Mouse (Mus musculus): ENCODE measurements at regions not wholly inside any gene's neighbourhood (a gene's known extent, or its start where the extent isn't known, plus 50 kb on each side); places are given as distances from the start of the nearest gene placed in this dataset.

GRCm38 (mm10) chr3:37789711-37790110 is 65.4 kb upstream of the Gm5148 start:
- H3K9me3 ChIP-seq (replicated peaks; ENCODE audit: insufficient read depth, low read length) = no peaks in the 10 kb centered on the region
- H3K27ac ChIP-seq (ENCODE audit: control insufficient read depth, low read depth, low read length) = no peak overlapping the region
- TF ChIP-seq ELF1 (IDR thresholded peaks at IDR 0.05; ENCODE audit: low read depth, low read length) (no peak), KAT2A (conservative IDR thresholded peaks at IDR 0.05; ENCODE audit: low read depth, low read length) (no peak), USF2 (IDR thresholded peaks at IDR 0.05; ENCODE audit: borderline replicate concordance in 1 of 2, insufficient read depth in 1 of 2, low read depth in 1 of 2, low read length in 2 of 2) (no peak), TCF12 (IDR thresholded peaks at IDR 0.05; ENCODE audit: low read depth, low read length) (no peak), HCFC1 (IDR thresholded peaks at IDR 0.05; ENCODE audit: low read depth, low read length) (no peak), UBTF (IDR thresholded peaks at IDR 0.05; ENCODE audit: borderline replicate concordance, insufficient read depth, low read depth, low read length) (no peak), E2F4 (IDR thresholded peaks at IDR 0.05; ENCODE audit: borderline replicate concordance, low read depth, low read length) (no peak), NRF1 (IDR thresholded peaks at IDR 0.05; ENCODE audit: insufficient read depth, low read depth, low read length, poor library complexity, severe bottlenecking) (no peak), CTCF (IDR thresholded peaks at IDR 0.05 in 2 of 3, conservative IDR thresholded peaks at IDR 0.05 in 1 of 3; ENCODE audit: control insufficient read depth in 1 of 3, insufficient read depth in 1 of 3, low read depth in 2 of 3, low read length in 3 of 3, poor library complexity in 1 of 3, severe bottlenecking in 1 of 3) (no peak), USF1 (IDR thresholded peaks at IDR 0.05; ENCODE audit: low read depth, low read length) (no peak), JUND (IDR thresholded peaks at IDR 0.05; ENCODE audit: low read depth, low read length) (no peak), TBP (IDR thresholded peaks at IDR 0.05; ENCODE audit: low read depth, low read length) (no peak), GABPA (IDR thresholded peaks at IDR 0.05; ENCODE audit: low read depth, low read length) (no peak), MAX (IDR thresholded peaks at IDR 0.05; ENCODE audit: low read length) (no peak)
- no peak overlapping the region for H3K4me3 ChIP-seq (ENCODE audit: control insufficient read depth in 1 of 2, insufficient read depth in 1 of 2, low read depth in 2 of 2, low read length in 2 of 2)
- H3K27me3 ChIP-seq (ENCODE audit: control insufficient read depth in 1 of 2, insufficient read depth in 2 of 2, low read length in 2 of 2) = peaks cover 4 to 12% of the 10 kb centered on the region in 2 experiments; a peak in 3 of 4 replicates
- H3K9ac ChIP-seq (ENCODE audit: control insufficient read depth, low read depth, low read length, poor library complexity, severe bottlenecking) = no peak overlapping the region
- no peaks in the 10 kb centered on the region for H3K36me3 ChIP-seq (ENCODE audit: control insufficient read depth in 1 of 2, insufficient read depth in 2 of 2, low read length in 2 of 2)
- no peak for DNase-seq (ENCODE audit: low read depth, low spot score)
- H3K4me1 ChIP-seq (ENCODE audit: control insufficient read depth in 1 of 2, insufficient read depth in 2 of 2, low read length in 2 of 2) = no peaks in the 10 kb centered on the region
- no peaks in the 10 kb centered on the region for H3K79me2 ChIP-seq (ENCODE audit: control insufficient read depth, insufficient read depth, low read length, poor library complexity)

GRCm38 (mm10) chr3:37789143-37789697 is 64.9 kb upstream of the Gm5148 start:
- Histone ChIP-seq H3K4me3 (ENCODE audit: control insufficient read depth in 1 of 2, insufficient read depth in 1 of 2, low read depth in 2 of 2, low read length in 2 of 2) (no peak overlapping the region), H3K79me2 (ENCODE audit: control insufficient read depth, insufficient read depth, low read length, poor library complexity) (no peaks in the 10 kb centered on the region), H3K9me3 (replicated peaks; ENCODE audit: insufficient read depth, low read length) (no peaks in the 10 kb centered on the region), H3K27me3 (ENCODE audit: control insufficient read depth in 1 of 2, insufficient read depth in 2 of 2, low read length in 2 of 2) (peaks cover under 1 to 8% of the 10 kb centered on the region in 2 experiments; a peak in 3 of 4 replicates), H3K27ac (ENCODE audit: control insufficient read depth, low read depth, low read length) (no peak overlapping the region), H3K9ac (ENCODE audit: control insufficient read depth, low read depth, low read length, poor library complexity, severe bottlenecking) (no peak overlapping the region), H3K4me1 (ENCODE audit: control insufficient read depth in 1 of 2, insufficient read depth in 2 of 2, low read length in 2 of 2) (no peaks in the 10 kb centered on the region), H3K36me3 (ENCODE audit: control insufficient read depth in 1 of 2, insufficient read depth in 2 of 2, low read length in 2 of 2) (no peaks in the 10 kb centered on the region)
- DNase-seq (ENCODE audit: low read depth, low spot score) = no peak
- TF ChIP-seq ZKSCAN1 (IDR thresholded peaks at IDR 0.05; ENCODE audit: low read depth, low read length) (no peak), BHLHE40 (IDR thresholded peaks at IDR 0.05; ENCODE audit: borderline replicate concordance, low read depth, low read length) (no peak), GATA1 (IDR thresholded peaks at IDR 0.05; ENCODE audit: low read depth, low read length) (no peak), E2F4 (IDR thresholded peaks at IDR 0.05; ENCODE audit: borderline replicate concordance, low read depth, low read length) (no peak), MXI1 (IDR thresholded peaks at IDR 0.05; ENCODE audit: low read depth, low read length) (no peak), MYB (IDR thresholded peaks at IDR 0.05; ENCODE audit: low read depth, low read length) (no peak), ZNF384 (IDR thresholded peaks at IDR 0.05; ENCODE audit: low read depth, low read length) (no peak), CHD1 (IDR thresholded peaks at IDR 0.05; ENCODE audit: low read depth, low read length) (no peak), MAFK (IDR thresholded peaks at IDR 0.05; ENCODE audit: borderline replicate concordance, low read depth, low read length) (no peak)
